Mouse (Mus musculus): Measurements from ENCODE around the gene Cxadr. TPM values are rescaled to one million over a fixed set of nuclear protein-coding genes. Genes with fewer than 3 reads are reported as not detected.
A peak's percentile ranks its signal among the peaks of the same experiment; 100 is the strongest.

Gene Cxadr
- 105 and 122 TPM in 2 replicates for polyA plus RNA-seq (2014; fragmentation: Nextera tagmentation; extraction: Ambion mirVana)

DNA sequence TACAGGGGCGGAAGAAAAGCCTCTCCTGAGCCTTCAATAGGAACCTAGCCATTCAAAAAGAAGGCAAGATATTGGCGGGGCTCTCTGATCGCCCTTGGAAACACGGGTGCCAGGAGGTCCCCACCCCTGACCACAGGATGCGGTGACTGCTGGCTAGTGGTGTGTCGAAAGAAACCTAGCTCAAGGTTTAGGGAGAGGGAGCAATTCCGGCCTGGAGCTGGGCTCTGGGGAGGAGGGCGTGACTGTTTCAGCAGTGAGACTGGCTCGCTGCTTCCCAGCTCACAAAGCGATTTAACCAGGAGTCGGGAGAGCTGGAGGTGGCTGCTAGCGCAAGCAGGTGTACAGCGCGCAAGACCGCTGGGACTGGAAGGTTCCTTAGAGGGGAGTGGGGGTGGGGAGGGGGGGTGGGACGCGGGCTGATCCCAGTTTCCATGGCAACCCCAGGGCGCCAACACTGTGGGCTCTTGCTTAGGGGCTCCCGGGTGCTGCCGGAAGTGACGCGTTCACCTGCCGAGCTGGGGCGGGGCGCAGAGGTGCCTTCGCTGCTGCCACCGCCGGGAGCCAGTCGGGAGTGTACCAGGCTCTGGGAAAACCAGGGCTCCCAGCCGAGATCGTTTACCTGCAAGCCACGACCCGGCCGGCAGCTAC, at the start of gene Cxadr:
Cxadr (plus strand) TSS at position 307 of the 648 bp plus-strand sequence.
- H3K27ac ChIP-seq (ENCODE audit: low read depth, low read length), result peak within 1 kb of the TSS; percentile 94
- under 1% methylated on average over 32 of the region's 34 CpGs for WGBS

DNA sequence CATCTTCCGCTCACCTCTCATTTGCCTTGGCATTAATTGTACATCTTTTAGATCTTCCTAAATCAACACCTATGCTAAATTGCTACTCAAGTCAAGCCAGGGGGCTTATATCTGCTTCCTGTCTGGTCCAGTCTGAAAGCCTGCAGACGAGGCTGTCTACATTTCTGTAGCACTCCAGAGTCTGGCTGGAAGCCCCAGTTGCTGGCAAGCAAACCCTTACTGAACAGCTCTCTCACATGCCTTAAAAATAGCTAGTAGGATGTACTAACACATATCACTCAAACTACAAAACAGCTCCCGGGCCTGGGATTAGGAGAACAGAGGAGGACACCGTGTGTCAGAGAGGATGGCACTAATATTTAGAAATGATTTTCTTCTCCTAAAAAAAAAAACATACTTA, 42.3 kb upstream of the Cxadr start:
- no peaks in the 10 kb centered on the region for H3K36me3 ChIP-seq (ENCODE audit: control insufficient read depth, insufficient read depth, low read length)
- H3K27me3 ChIP-seq (replicated peaks; ENCODE audit: control insufficient read depth, insufficient read depth, low read length), result 0 out of 2 replicates have a peak, but pooled peaks cover 3% of the 10 kb centered on the region
- no peak overlapping the region for H3K4me3 ChIP-seq (ENCODE audit: low read depth, low read length)
- H3K9me3 ChIP-seq (replicated peaks; ENCODE audit: control insufficient read depth, low read length), result no peaks in the 10 kb centered on the region
- no peak overlapping the region for H3K9ac ChIP-seq (ENCODE audit: low read length)
- DNase-seq (ENCODE audit: low spot score) (peak; percentile 55), ATAC-seq (no peak)
- H3K4me1 ChIP-seq (ENCODE audit: control insufficient read depth, insufficient read depth, low read length), result no peaks in the 10 kb centered on the region
- H3K27ac ChIP-seq (ENCODE audit: low read depth, low read length), result no peak overlapping the region
- WGBS, result 67% methylated on average over 4 of the region's 4 CpGs
- H3K4me2 ChIP-seq (ENCODE audit: low read length), result no peak overlapping the region

More for the DNA sequence above, at the start of gene Cxadr:
- ATAC-seq, result peak; percentile 96
- Histone ChIP-seq H3K27me3 (replicated peaks; ENCODE audit: control insufficient read depth, insufficient read depth, low read length) (no peaks in the 10 kb centered on the region), H3K9ac (ENCODE audit: low read length) (peak within 1 kb of the TSS; percentile 97), H3K4me2 (ENCODE audit: low read length) (peak within 1 kb of the TSS; percentile 73), H3K9me3 (replicated peaks; ENCODE audit: control insufficient read depth, low read length) (no peaks in the 10 kb centered on the region), H3K36me3 (ENCODE audit: control insufficient read depth, insufficient read depth, low read length) (no peaks in the 10 kb centered on the region; the same call in 1 of the 2 replicates), H3K4me3 (ENCODE audit: low read depth, low read length) (peak within 1 kb of the TSS; percentile 94), H3K4me1 (ENCODE audit: control insufficient read depth, insufficient read depth, low read length) (peaks cover 12% of the 10 kb centered on the region)
- peak; percentile 95 for DNase-seq (ENCODE audit: low spot score)

DNA sequence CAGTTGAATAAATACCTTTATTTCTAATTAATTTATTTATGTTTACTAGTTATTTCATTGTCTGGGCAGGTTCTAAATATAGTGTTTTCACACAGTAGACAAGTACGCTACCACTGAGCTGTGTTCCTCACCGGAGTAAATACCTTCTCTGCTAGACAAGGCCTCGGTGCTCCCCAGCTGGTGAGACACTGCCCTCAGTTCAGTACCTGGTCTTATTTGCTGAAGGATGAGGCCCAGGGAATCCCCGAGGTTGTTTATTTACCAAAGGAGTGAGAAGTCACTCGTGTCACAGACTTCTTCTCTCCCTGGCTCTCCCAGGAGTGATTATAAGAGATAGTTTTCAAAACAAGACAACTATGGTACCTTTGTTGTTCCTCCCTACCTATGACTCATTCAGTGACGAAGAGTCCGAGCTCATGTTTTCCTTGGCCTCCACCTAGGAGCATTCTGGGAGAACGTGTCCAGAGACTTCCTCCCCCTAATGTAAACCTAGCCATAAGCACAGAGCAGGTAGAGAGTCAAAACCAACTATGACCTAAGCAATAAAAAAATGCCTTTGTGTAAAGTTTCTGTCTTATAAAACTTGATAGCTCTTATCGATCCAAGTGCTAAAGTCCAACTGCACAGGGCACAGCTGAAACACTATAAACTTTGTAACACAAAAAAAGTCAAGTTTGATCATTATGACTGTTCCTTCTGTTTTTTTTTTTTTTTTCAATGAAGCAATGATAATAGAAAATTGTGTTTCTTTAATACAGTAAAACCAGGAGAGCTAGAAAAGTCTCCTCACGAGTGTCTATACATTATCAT, 41.0 kb upstream of the Cxadr start:
- no peaks in the 10 kb centered on the region for H3K9me3 ChIP-seq (replicated peaks; ENCODE audit: control insufficient read depth, low read length)
- 0 out of 2 replicates have a peak, but pooled peaks cover 3% of the 10 kb centered on the region for H3K27me3 ChIP-seq (replicated peaks; ENCODE audit: control insufficient read depth, insufficient read depth, low read length)
- WGBS, result 85% methylated on average over 10 of the region's 10 CpGs
- H3K4me1 ChIP-seq (ENCODE audit: control insufficient read depth, insufficient read depth, low read length), result peaks cover 2% of the 10 kb centered on the region; the same call in 1 of the 2 replicates
- H3K27ac ChIP-seq (ENCODE audit: low read depth, low read length), result no peak overlapping the region
- H3K36me3 ChIP-seq (ENCODE audit: control insufficient read depth, insufficient read depth, low read length), result no peaks in the 10 kb centered on the region
- H3K9ac ChIP-seq (ENCODE audit: low read length), result no peak overlapping the region
- ATAC-seq (no peak), DNase-seq (ENCODE audit: low spot score) (no peak)
- H3K4me2 ChIP-seq (ENCODE audit: low read length), result no peak overlapping the region
- no peak overlapping the region for H3K4me3 ChIP-seq (ENCODE audit: low read depth, low read length)

DNA sequence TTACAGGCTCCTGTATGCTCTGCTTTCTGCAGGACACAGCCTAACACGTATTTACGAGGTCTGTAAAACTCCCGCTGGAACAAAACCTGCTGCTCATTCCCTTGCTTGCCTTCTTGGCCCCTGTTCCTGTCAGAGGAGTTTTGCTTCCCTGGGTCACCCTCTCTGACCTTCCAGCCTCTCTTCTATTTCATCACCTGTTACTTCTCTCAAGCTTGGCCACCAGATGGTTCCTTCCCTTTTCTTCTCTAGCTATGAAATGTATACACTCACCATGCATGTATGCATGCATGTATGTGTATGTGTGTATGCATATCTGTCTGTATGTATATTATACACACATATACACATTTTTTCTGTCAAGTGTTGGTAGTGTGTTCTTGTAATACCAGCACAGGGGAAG, 39.8 kb upstream of the Cxadr start:
- Histone ChIP-seq H3K27ac (ENCODE audit: low read depth, low read length) (no peak overlapping the region), H3K27me3 (replicated peaks; ENCODE audit: control insufficient read depth, insufficient read depth, low read length) (0 out of 2 replicates have a peak, but pooled peaks cover 3% of the 10 kb centered on the region), H3K4me2 (ENCODE audit: low read length) (no peak overlapping the region), H3K4me1 (ENCODE audit: control insufficient read depth, insufficient read depth, low read length) (peaks cover 5% of the 10 kb centered on the region; the same call in 1 of the 2 replicates), H3K36me3 (ENCODE audit: control insufficient read depth, insufficient read depth, low read length) (no peaks in the 10 kb centered on the region), H3K9ac (ENCODE audit: low read length) (no peak overlapping the region), H3K4me3 (ENCODE audit: low read depth, low read length) (no peak overlapping the region), H3K9me3 (replicated peaks; ENCODE audit: control insufficient read depth, low read length) (no peaks in the 10 kb centered on the region)
- no peak for DNase-seq (ENCODE audit: low spot score)
- 81% methylated on average over 3 of the region's 3 CpGs for WGBS
- no peak for ATAC-seq

DNA sequence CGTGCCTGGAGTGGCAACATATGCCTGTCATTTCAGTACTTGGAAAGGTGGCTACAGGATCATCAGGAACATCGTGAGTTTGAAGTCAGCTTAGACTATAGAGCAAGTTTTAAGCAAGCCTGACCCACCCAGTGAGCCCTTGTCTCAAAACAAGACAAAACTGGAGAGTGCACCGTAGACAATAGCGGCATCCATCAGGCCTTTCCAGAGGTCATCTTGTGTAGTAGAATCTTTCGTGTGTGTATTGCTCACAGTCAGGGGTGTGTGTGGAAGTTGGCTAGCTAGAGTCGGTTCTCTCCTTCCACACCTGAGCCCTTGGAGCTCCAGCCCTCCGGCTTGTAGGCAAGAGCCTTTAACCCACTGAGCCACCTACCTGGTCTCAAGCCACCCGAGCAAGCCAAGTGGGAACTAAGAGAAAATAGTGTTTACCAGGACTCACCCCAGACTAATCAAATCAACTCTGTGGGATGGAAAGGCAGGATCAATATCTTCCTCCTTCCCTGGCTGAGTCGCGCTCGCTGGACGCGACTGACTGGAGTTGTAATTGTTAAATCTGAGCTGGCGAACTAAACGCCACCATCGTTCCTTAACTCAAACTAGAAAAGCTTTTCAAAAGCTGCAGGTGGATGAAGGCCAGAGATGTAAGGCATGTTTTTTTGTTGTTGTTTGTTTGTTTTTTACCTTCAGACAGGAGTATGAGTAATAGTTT, 36.7 kb upstream of the Cxadr start:
- Histone ChIP-seq H3K9ac (ENCODE audit: low read length) (peak overlapping the region; percentile 47), H3K4me1 (ENCODE audit: control insufficient read depth, insufficient read depth, low read length) (peaks cover 5% of the 10 kb centered on the region; the same call in 1 of the 2 replicates), H3K4me2 (ENCODE audit: low read length) (peak overlapping the region; percentile 62), H3K4me3 (ENCODE audit: low read depth, low read length) (peak overlapping the region; percentile 33), H3K27me3 (replicated peaks; ENCODE audit: control insufficient read depth, insufficient read depth, low read length) (0 out of 2 replicates have a peak, but pooled peaks cover 5% of the 10 kb centered on the region), H3K9me3 (replicated peaks; ENCODE audit: control insufficient read depth, low read length) (no peaks in the 10 kb centered on the region), H3K27ac (ENCODE audit: low read depth, low read length) (no peak overlapping the region), H3K36me3 (ENCODE audit: control insufficient read depth, insufficient read depth, low read length) (no peaks in the 10 kb centered on the region)
- DNase-seq (ENCODE audit: low spot score), result no peak
- ATAC-seq, result peak; percentile 47
- 9% methylated on average over 16 of the region's 16 CpGs for WGBS

DNA sequence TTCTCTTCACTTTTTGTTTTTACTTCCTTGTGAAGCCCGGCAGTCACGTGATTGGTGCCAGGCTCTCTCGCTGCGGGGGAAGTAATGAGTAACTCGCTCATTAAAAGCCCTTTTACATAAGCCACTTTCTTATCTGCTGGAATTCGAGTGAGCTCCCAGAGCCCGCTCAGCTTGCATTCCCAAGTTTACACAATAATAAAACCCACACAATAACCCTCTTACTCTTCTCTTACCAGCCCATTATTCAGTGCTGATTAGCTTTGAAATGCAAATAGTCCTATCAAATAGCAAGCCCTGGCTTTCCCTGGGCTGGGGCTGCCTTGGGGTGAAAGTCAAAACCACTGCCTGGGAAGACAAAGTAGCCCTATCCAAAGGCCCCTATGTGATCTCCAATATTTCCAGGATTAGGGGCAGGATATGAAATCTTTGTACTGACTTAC, 36.1 kb upstream of the Cxadr start:
- H3K4me3 ChIP-seq (ENCODE audit: low read depth, low read length), result peak overlapping the region; percentile 33
- peaks cover 5% of the 10 kb centered on the region; the same call in 1 of the 2 replicates for H3K4me1 ChIP-seq (ENCODE audit: control insufficient read depth, insufficient read depth, low read length)
- no peaks in the 10 kb centered on the region for H3K36me3 ChIP-seq (ENCODE audit: control insufficient read depth, insufficient read depth, low read length)
- 0 out of 2 replicates have a peak, but pooled peaks cover 5% of the 10 kb centered on the region for H3K27me3 ChIP-seq (replicated peaks; ENCODE audit: control insufficient read depth, insufficient read depth, low read length)
- 1% methylated on average over 7 of the region's 7 CpGs for WGBS
- ATAC-seq (peak; percentile 82), DNase-seq (ENCODE audit: low spot score) (peak; percentile 78)
- peak overlapping the region; percentile 62 for H3K4me2 ChIP-seq (ENCODE audit: low read length)
- no peak overlapping the region for H3K27ac ChIP-seq (ENCODE audit: low read depth, low read length)
- H3K9ac ChIP-seq (ENCODE audit: low read length), result peak overlapping the region; percentile 47
- no peaks in the 10 kb centered on the region for H3K9me3 ChIP-seq (replicated peaks; ENCODE audit: control insufficient read depth, low read length)

DNA sequence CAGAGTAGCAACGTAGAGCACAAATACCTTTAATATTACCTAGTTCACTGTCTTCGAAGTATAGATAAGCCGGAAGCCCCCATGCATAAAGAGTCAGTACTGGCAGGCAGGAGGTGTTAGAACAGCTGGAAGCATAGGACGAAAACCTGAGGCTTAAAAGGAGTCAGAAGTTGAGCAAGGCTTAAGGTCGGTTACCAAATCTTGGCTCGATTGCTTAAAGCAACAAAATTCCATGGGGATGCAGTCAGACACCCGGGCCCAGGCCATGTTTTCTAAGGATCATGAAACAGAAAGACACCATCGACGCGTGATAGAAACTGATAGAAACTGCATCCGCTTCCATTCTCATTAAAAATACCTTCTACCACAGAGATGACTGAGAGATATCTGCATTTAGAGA, 35.5 kb upstream of the Cxadr start:
- no peak overlapping the region for H3K9ac ChIP-seq (ENCODE audit: low read length)
- no peak overlapping the region for H3K4me3 ChIP-seq (ENCODE audit: low read depth, low read length)
- H3K9me3 ChIP-seq (replicated peaks; ENCODE audit: control insufficient read depth, low read length), result no peaks in the 10 kb centered on the region
- ATAC-seq (no peak), DNase-seq (ENCODE audit: low spot score) (no peak)
- no peak overlapping the region for H3K27ac ChIP-seq (ENCODE audit: low read depth, low read length)
- no peak overlapping the region for H3K4me2 ChIP-seq (ENCODE audit: low read length)
- H3K27me3 ChIP-seq (replicated peaks; ENCODE audit: control insufficient read depth, insufficient read depth, low read length), result 0 out of 2 replicates have a peak, but pooled peaks cover 5% of the 10 kb centered on the region
- WGBS, result 30% methylated on average over 11 of the region's 11 CpGs
- peaks cover 5% of the 10 kb centered on the region; the same call in 1 of the 2 replicates for H3K4me1 ChIP-seq (ENCODE audit: control insufficient read depth, insufficient read depth, low read length)
- no peaks in the 10 kb centered on the region for H3K36me3 ChIP-seq (ENCODE audit: control insufficient read depth, insufficient read depth, low read length)

DNA sequence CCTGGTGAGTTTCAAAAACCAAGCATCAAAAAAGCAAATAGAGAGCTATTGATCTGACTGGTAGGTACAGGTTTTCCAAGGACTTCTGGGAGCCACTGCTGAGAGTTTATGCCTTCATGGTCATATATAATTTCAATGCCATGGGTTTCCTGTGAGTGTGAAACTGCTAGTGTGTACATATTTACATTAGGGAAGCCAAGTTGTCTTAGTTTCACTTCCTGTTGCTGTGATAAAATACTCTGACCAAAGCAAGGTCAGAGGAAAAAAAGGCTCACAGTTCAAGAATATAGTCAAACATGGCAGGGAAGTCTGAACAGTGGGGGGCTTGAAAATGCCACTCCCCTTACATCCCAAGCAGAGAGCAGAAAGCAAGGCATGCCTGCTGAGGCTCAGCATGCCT, 33.8 kb upstream of the Cxadr start:
- DNase-seq (ENCODE audit: low spot score) (no peak), ATAC-seq (no peak)
- no peak overlapping the region for H3K4me3 ChIP-seq (ENCODE audit: low read depth, low read length)
- H3K9ac ChIP-seq (ENCODE audit: low read length), result no peak overlapping the region
- H3K4me1 ChIP-seq (ENCODE audit: control insufficient read depth, insufficient read depth, low read length), result peaks cover 5% of the 10 kb centered on the region; the same call in 1 of the 2 replicates
- no peaks in the 10 kb centered on the region for H3K9me3 ChIP-seq (replicated peaks; ENCODE audit: control insufficient read depth, low read length)
- H3K27ac ChIP-seq (ENCODE audit: low read depth, low read length), result no peak overlapping the region
- no peak overlapping the region for H3K4me2 ChIP-seq (ENCODE audit: low read length)
- H3K27me3 ChIP-seq (replicated peaks; ENCODE audit: control insufficient read depth, insufficient read depth, low read length), result 0 out of 2 replicates have a peak, but pooled peaks cover 5% of the 10 kb centered on the region
- no peaks in the 10 kb centered on the region for H3K36me3 ChIP-seq (ENCODE audit: control insufficient read depth, insufficient read depth, low read length)
